Mouse (Mus musculus) neutrophil, adult 5-6 weeks (primary cell): ENCODE results near the gene Cflar. TPM values are rescaled to one million over a fixed set of nuclear protein-coding genes. Genes with fewer than 3 reads are reported as not detected.
"Not testable (repeated sequence)": the region's sequence is repeated elsewhere in the genome, so short reads cannot be mapped to it uniquely, and the experiment has no call there.

Experiments used
- ATAC-seq: fragments of 151-379, 151-347 bp; 2 replicates; pipeline ENCODE4 v1.8.0; 2017; ENCODE audit warnings: mild to moderate bottlenecking, moderate TSS enrichment; ENCODE audit not compliant: insufficient number of reproducible peaks, poor library complexity, low FRiP score, severe bottlenecking; ENCODE audit errors: extremely low read depth
- total RNA-seq: library from RNA; stranded (forward); fragments of 200-1000 nt; gene quantifications from 2 replicates; pipeline ENCODE4 v1.2.3, GENCODE M21; 2017

The Cflar gene
- total RNA-seq, 1 experiment from 2014 or later, result 180 TPM

GRCm38 (mm10) chr1:58710043-58710442, 1.3 kb upstream of the Cflar start:
- ATAC-seq, result not testable (repeated sequence)

- ATAC-seq, result no peak
Measured at GRCm38 (mm10) chr1:58710711-58711364, 470 bp upstream of the Cflar start.

- ATAC-seq, result peak; percentile 69
Measured at GRCm38 (mm10) chr1:58712076-58713061, 1.1 kb downstream of the Cflar start.

- peak; percentile 17; the same call in 1 of the 2 replicates for ATAC-seq
Measured at GRCm38 (mm10) chr1:58713081-58713892, 2.0 kb downstream of the Cflar start.

- no peak for ATAC-seq
Measured at GRCm38 (mm10) chr1:58713893-58714231, 2.6 kb downstream of the Cflar start.

- no peak for ATAC-seq
Measured at GRCm38 (mm10) chr1:58714361-58714760, 3.1 kb downstream of the Cflar start.

GRCm38 (mm10) chr1:58715536-58715935, 4.2 kb downstream of the Cflar start:
- no peak for ATAC-seq

GRCm38 (mm10) chr1:58716162-58716882, 5.0 kb downstream of the Cflar start:
- ATAC-seq, result no peak

GRCm38 (mm10) chr1:58716883-58717220, 5.5 kb downstream of the Cflar start:
- no peak for ATAC-seq

- no peak for ATAC-seq
Measured at GRCm38 (mm10) chr1:58717589-58718270, 6.4 kb downstream of the Cflar start.

- ATAC-seq, result no peak
Measured at GRCm38 (mm10) chr1:58719356-58719945, 8.1 kb downstream of the Cflar start.

- ATAC-seq, result peak; percentile 46; the same call in 1 of the 2 replicates
Measured at GRCm38 (mm10) chr1:58720090-58720489, 8.8 kb downstream of the Cflar start.

GRCm38 (mm10) chr1:58720988-58721387, 9.7 kb downstream of the Cflar start:
- no peak for ATAC-seq

- no peak for ATAC-seq
Measured at GRCm38 (mm10) chr1:58722115-58722938, 11.0 kb downstream of the Cflar start.

GRCm38 (mm10) chr1:58723062-58723808, 11.9 kb downstream of the Cflar start:
- ATAC-seq, result no peak

GRCm38 (mm10) chr1:58723809-58724405, 12.6 kb downstream of the Cflar start:
- ATAC-seq, result no peak
